Mouse (Mus musculus) right cerebral cortex, postnatal 10 days (tissue): ENCODE measurements at regions not wholly inside any gene's neighbourhood (a gene's known extent, or its start where the extent isn't known, plus 50 kb on each side); places are given as distances from the start of the nearest gene placed in this dataset.
A peak's percentile ranks its signal among the peaks of the same experiment; 100 is the strongest.

ENCODE experiments used
- DNase-seq, 2 experiments: peaks; one replicate each; pipeline ENCODE4 v3.0.0; 2021; ENCODE audit warnings: low spot score in 2 of 2

- peak; percentile 36 to 63 for DNase-seq
These were observed 223.2 kb upstream of the Agtr1b start for GRCm38 (mm10) chr3:20590143-20590542.

GRCm38 (mm10) chr3:20551563-20551962, 184.6 kb upstream of the Agtr1b start:
- DNase-seq = peak in 1 of 2 experiments; percentile 18

- no peak for DNase-seq
These were observed 177.0 kb upstream of the Agtr1b start for GRCm38 (mm10) chr3:20543991-20544390.

DNA sequence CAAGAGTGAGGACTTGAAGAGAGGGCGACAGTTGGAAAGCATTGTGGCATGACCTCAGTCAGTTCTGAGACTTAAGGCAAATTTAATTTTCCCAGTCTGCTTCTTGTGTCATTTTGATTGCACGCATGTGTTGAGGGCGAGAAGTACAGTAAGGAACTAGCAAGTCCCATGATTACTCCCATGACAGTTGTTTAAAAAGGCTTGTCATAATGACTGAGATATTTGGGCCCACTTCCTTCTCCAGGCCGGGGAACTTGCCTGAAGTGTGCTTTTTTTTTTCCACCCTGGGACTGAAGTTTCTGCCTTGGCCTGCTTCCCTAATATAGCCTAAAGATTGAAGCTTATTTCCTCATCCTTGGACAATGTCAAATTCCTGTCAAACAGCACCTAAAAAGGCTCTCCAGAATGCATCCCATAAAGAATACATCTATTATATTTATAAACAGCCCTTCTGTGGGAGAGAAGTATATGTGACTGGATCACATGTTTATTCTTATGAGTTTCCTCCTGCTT, 171.6 kb upstream of the Agtr1b start:
- no peak for DNase-seq

GRCm38 (mm10) chr3:20520738-20521137, 153.8 kb upstream of the Agtr1b start:
- DNase-seq = peak in 1 of 2 experiments; percentile 22

- DNase-seq = peak; percentile 61 to 75
These were observed 142.2 kb upstream of the Agtr1b start for GRCm38 (mm10) chr3:20509192-20509591.

GRCm38 (mm10) chr3:20505546-20505945, 138.6 kb upstream of the Agtr1b start:
- no peak for DNase-seq
